Mouse (Mus musculus) neural tube, embryonic 13.5 days (tissue): ENCODE data around the gene Rab2b. TPM values are rescaled to one million over a fixed set of nuclear protein-coding genes. Genes with fewer than 3 reads are reported as not detected.

Source experiments
- ATAC-seq: fragments of 200-750 bp; cut with Nextera tagmentation; 2 replicates; pipeline ENCODE4 v1.8.0; 2017; ENCODE audit warnings: low read depth, mild to moderate bottlenecking, moderate TSS enrichment, moderate library complexity
- H3K27ac ChIP-seq: fragments of 300-500 bp; sonication (generic); replicated peaks from 2 replicates; pipeline ENCODE4 v1.5.1; 2015; ENCODE audit warnings: moderate library complexity, mild to moderate bottlenecking, inconsistent platforms
- H3K27me3 ChIP-seq: fragments of 300-500 bp; sonication (generic); 2 replicates; pipeline ENCODE4 v1.6.1; 2015; ENCODE audit warnings: mild to moderate bottlenecking, inconsistent platforms
- H3K36me3 ChIP-seq: fragments of 300-500 bp; sonication (generic); 2 replicates; pipeline ENCODE4 v1.6.1; 2015; ENCODE audit warnings: mild to moderate bottlenecking, inconsistent platforms
- H3K4me1 ChIP-seq: fragments of 300-500 bp; sonication (generic); replicated peaks from 2 replicates; pipeline ENCODE4 v1.6.1; 2015; ENCODE audit warnings: inconsistent platforms
- H3K4me2 ChIP-seq: fragments of 300-500 bp; sonication (generic); 2 replicates; pipeline ENCODE4 v1.6.1; 2015; ENCODE audit warnings: inconsistent platforms, mild to moderate bottlenecking, moderate library complexity
- H3K4me3 ChIP-seq: fragments of 300-500 bp; sonication (generic); 2 replicates; pipeline ENCODE4 v1.5.1; 2015; ENCODE audit warnings: mild to moderate bottlenecking, inconsistent platforms
- H3K9ac ChIP-seq: fragments of 300-500 bp; sonication (generic); 2 replicates; pipeline ENCODE4 v1.6.1; 2015; ENCODE audit warnings: moderate library complexity, mild to moderate bottlenecking, inconsistent platforms
- H3K9me3 ChIP-seq: fragments of 300-500 bp; sonication (generic); 2 replicates; pipeline ENCODE4 v1.6.1; 2016; ENCODE audit warnings: inconsistent platforms
- WGBS: fragments of 180-500 bp; shearing (Covaris S2); methylation state at CpG from one replicate; pipeline ENCODE4 v1.1.7; 2015; 5-methylcytosine and 5-hydroxymethylcytosine counted together
- polyA plus RNA-seq: library from polyadenylated mRNA; unstranded; fragments of >200 nt; fragmentation: Nextera tagmentation; extraction: Ambion mirVana; gene quantifications from 2 replicates; pipeline ENCODE4 v1.2.1, GENCODE M21; 2015

Rab2b gene
- 57.2 and 64.7 TPM in 2 replicates for polyA plus RNA-seq

DNA sequence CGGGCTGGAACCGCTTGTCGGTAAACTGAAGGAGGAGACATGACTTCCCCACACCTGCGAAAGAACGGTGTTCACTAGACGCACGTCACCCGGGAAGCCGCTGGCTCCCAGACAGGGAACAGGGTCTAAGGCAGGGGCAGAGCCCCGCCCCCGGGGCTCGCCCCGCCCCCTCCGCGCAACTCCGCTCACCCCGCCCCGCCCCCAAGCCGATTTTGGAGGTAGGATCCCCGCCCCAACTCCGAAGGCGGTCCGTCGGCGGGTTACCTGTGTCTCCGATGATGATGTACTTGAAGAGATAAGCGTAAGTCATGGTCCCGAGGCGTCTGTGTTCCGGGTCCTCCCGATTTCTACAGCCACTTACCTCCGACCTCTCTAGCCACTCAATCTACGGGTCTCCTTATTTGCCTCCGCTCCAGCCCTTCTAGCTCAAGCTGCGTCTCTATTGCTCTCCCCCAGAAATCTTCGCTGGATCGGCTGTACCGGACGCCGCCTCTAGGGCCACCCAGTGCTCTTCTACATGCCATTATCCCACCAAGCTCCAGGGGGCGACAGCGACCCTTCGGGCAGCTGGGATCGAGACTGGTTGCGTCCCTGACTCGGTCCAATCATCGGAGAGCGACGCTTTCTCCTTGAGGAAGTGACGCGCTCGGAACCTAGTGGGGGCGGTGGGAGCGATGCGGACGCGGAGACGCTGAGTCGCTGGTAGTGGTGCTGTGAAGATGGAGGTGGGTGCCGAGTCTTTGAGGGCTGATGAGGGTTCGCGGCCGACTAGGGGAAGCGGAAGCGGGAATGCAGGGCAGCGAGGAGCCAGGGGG is at the start of gene Rab2b, which contains the start of gene Tox4:
TSS of gene Rab2b (minus strand) at position 614 of the 815 bp plus-strand sequence.
TSS of gene Tox4 (plus strand) at position 215 of the 815 bp plus-strand sequence.
- peak within 1 kb of the TSS; percentile 68 for H3K4me2 ChIP-seq
- no peaks in the 10 kb centered on the region for H3K9me3 ChIP-seq
- H3K4me3 ChIP-seq = peak within 1 kb of the TSS; percentile 76
- H3K9ac ChIP-seq = peak within 1 kb of the TSS; percentile 91
- peak within 1 kb of the TSS; percentile 88 for H3K27ac ChIP-seq
- no peaks in the 10 kb centered on the region for H3K27me3 ChIP-seq
- H3K36me3 ChIP-seq = peaks cover 17% of the 10 kb centered on the region
- peak; percentile 99 for ATAC-seq
- peaks cover 19% of the 10 kb centered on the region for H3K4me1 ChIP-seq
- under 1% methylated on average over 66 of the region's 66 CpGs for WGBS

DNA sequence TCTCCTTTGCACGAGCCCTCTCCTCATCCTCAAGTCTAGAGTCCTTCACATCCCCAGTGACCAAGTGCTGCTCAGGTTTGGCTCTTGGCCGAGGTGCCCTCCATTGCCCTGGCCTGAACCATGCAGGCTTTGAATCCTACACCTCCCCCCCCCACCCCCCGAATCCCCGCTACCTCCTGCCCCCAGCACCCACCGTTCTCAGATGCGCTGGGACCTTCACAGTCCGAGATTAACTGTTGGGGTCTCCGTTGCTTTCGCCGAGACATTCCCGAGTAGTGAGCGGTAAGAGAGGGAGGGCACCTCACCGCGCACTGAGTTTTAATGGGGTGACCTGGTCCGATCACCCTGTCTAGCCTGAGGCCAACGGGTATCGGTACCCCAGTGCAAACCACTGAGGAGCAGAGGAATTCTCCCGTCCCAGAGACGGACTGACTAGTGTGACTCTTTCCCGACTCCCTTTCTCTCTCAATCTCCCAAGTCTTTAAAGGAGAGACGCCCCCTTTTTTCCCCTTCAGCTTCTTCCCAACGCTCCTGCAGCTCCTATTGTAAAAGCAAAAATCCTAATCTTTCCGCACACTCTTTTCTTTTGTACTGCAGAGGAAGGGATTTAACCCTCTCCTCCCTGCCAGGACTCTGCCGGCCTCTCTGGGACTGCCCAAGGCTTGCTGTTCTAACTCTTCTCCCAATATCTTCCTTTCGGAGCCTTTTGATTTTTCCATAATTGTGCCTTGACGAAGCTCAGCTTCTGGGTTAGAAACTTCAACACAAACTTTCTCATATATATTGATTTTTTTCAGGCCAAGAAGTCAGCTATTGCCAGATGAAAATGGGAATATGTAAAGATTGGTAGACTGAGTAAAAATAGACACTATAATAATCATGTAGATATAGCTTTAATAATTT is 48.8 kb upstream of the Rab2b start, which contains the start of gene Sall2:
TSS of gene Sall2 (minus strand) at position 853 of the 903 bp plus-strand sequence.
- no peaks in the 10 kb centered on the region for H3K9me3 ChIP-seq
- H3K36me3 ChIP-seq = no peaks in the 10 kb centered on the region
- H3K4me1 ChIP-seq = peaks cover 36% of the 10 kb centered on the region

DNA sequence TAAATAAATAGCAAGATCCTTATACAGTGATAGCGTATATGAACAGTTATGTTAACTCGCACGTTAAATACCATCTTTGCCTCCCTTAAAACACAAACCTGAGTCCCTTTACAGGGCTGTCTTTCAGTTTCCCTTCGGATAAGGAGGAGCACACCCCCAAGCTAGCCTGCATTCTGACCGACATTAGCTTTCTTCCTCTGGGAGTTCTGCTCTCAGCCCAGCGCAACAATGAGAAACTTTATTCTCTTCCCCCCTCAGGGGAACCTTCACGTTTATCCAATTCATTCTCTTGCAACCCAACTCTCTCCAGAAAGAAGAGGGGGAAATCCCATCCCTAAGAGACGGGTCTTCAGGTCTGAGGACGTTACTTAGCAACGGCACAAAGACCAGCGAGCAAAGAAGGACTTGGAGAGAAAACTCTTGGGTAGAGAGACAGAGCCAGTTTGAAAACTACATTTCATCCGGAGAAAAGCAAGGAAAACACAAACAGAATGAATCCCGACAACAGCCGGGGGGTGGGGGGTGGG is 48.1 kb upstream of the Rab2b start:
- Histone ChIP-seq H3K27me3 (no peaks in the 10 kb centered on the region), H3K9me3 (no peaks in the 10 kb centered on the region), H3K27ac (peak overlapping the region; percentile 86), H3K36me3 (no peaks in the 10 kb centered on the region), H3K4me2 (peak overlapping the region; percentile 86), H3K4me1 (peaks cover 36% of the 10 kb centered on the region), H3K9ac (peak overlapping the region; percentile 67), H3K4me3 (peak overlapping the region; percentile 50)
- under 1% methylated on average over 14 of the region's 14 CpGs for WGBS
- peak; percentile 79 for ATAC-seq

More for the DNA sequence above, 48.8 kb upstream of the Rab2b start, which contains the start of gene Sall2:
- ATAC-seq = peak; percentile 81
- Histone ChIP-seq H3K27me3 (no peaks in the 10 kb centered on the region), H3K27ac (peak within 1 kb of the TSS; percentile 86), H3K9ac (peak within 1 kb of the TSS; percentile 67), H3K4me3 (peak within 1 kb of the TSS; percentile 50), H3K4me2 (peak within 1 kb of the TSS; percentile 86)
- under 1% methylated on average over 26 of the region's 26 CpGs for WGBS

DNA sequence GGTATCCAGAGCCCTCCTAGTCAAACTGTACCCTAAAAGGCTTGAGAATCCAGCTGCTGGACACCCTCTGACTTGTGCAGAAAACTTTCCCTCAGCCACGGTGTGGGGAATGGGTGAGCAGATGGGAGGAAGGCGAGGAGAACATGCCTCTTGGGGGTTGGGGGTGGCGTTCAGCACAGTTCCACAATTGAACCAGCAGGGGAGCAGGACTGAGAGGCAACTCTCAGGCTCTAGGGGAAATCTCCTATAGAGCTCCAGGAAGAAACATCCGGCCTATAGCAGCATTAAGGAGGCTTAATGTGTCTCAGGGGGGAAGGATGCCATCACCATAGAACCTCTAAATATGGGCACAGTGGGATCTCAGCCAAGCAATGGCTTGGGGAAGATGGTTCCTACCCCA is 46.5 kb upstream of the Rab2b start:
- 4% methylated on average over 4 of the region's 4 CpGs for WGBS
- Histone ChIP-seq H3K36me3 (no peaks in the 10 kb centered on the region), H3K9ac (peak overlapping the region; percentile 38; the same call in 1 of the 2 replicates), H3K4me2 (peak overlapping the region; percentile 86), H3K27ac (peak overlapping the region; percentile 55; the same call in 1 of the 2 replicates), H3K27me3 (no peaks in the 10 kb centered on the region), H3K4me1 (peaks cover 35% of the 10 kb centered on the region), H3K4me3 (peak overlapping the region; percentile 50), H3K9me3 (no peaks in the 10 kb centered on the region)
- peak; percentile 32; the same call in 1 of the 2 replicates for ATAC-seq

DNA sequence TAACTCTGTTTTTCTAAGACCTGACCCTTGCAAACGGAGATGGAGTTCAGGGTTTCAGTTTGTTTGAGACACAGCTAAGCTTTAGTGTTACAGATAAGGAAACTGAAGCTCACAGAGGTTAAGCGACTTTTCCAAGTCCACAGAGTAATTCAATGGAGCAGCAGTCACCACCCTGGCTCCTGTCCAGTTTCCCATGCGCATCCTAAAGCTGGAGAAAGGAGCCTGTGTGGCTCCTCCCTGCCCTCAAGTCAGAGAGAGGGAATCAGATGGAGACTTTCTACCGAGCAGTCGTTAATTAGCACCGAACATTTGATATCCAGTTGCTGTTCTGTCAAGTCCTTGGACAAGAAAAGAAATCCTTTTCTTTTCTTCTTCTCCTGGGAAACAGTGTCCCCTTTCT is 40.0 kb upstream of the Rab2b start:
- Histone ChIP-seq H3K4me3 (no peak overlapping the region), H3K27ac (peak overlapping the region; percentile 0; the same call in 1 of the 2 replicates), H3K4me2 (no peak overlapping the region), H3K9ac (no peak overlapping the region), H3K4me1 (peaks cover 20% of the 10 kb centered on the region), H3K36me3 (peaks cover 6% of the 10 kb centered on the region), H3K27me3 (no peaks in the 10 kb centered on the region), H3K9me3 (no peaks in the 10 kb centered on the region)
- ATAC-seq = no peak
- WGBS = 50% methylated on average over 6 of the region's 6 CpGs

DNA sequence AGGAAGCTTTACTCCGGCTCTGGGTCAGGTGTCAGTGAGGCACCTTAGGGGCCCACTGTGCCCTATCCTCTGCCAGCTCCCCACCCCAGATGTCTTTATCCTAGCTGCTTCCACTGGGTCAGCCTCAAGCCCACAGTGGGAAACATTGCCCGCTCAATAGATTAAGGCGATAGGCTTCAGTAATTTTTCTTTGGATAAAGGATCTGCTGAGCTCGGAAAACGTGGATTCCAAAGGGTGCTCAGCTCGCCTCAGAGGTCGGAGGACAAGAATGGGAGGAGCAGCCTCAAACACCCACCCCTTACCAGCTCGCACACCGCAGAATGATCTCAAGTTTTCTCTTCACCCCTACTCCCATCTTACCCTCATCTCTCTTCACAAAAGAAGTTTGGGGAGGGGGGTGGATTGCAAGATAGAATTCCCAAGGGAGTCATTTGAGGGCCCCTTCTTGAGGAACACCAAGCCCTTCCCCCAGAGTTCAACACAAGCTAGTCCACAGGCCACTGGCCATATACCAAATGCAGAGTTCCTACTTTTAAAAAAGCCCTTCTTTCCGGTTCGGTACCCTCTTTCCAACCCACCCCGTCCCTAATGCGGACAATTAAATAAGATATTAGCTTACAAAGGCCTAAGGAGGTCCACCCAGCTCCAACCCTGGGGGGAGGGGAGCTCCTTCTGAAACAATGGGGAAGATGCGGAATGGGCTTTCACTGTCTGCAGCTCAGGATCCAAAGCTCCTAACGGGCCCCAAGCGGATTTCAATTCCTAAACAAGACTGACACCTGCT is 37.3 kb upstream of the Rab2b start:
- no peaks in the 10 kb centered on the region for H3K27me3 ChIP-seq
- H3K27ac ChIP-seq = peak overlapping the region; percentile 97
- peaks cover 33% of the 10 kb centered on the region for H3K36me3 ChIP-seq
- H3K4me3 ChIP-seq = peak overlapping the region; percentile 78
- H3K4me2 ChIP-seq = peak overlapping the region; percentile 74
- WGBS = 1% methylated on average over 16 of the region's 16 CpGs
- peaks cover 47% of the 10 kb centered on the region for H3K4me1 ChIP-seq
- peak; percentile 79 for ATAC-seq
- peak overlapping the region; percentile 97 for H3K9ac ChIP-seq
- H3K9me3 ChIP-seq = no peaks in the 10 kb centered on the region

DNA sequence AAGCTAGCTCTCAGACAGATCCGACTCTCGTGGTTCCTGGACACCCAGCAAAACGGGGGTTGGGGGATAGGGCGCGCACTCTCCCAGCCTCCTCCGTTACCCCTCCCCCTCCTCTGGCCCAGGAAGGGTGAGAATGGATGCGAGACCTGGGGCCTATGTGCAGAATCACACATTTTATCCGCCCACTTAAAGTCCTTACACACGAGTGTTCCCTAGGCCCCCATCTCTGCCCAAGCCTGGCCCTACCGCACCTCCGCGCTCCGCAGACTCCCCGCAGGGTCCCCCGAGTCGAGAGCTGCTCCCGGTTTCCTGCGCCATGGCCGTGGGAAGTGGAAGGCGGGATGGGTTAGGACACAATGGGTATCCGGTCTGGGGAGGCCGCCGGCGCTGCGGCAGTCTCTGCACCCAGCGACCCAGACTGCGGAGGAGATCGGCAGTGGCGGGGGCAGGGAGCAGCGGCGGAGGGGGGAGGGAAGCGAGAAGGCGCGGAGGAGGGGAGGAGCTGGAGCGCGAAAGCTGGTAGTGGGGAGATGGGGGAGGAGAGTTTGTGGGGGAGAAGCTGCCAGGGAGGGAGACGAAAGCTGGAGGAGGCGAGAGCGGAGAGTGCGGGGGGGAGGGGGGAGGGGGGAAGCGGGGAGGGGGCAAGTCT is 36.6 kb upstream of the Rab2b start:
- peak overlapping the region; percentile 78 for H3K4me3 ChIP-seq
- ATAC-seq = peak; percentile 90
- H3K9me3 ChIP-seq = no peaks in the 10 kb centered on the region
- peaks cover 54% of the 10 kb centered on the region for H3K4me1 ChIP-seq
- H3K27me3 ChIP-seq = no peaks in the 10 kb centered on the region
- H3K27ac ChIP-seq = peak overlapping the region; percentile 97
- H3K4me2 ChIP-seq = peak overlapping the region; percentile 74
- peak overlapping the region; percentile 97 for H3K9ac ChIP-seq
- under 1% methylated on average over 30 of the region's 41 CpGs for WGBS
- H3K36me3 ChIP-seq = peaks cover 41% of the 10 kb centered on the region

DNA sequence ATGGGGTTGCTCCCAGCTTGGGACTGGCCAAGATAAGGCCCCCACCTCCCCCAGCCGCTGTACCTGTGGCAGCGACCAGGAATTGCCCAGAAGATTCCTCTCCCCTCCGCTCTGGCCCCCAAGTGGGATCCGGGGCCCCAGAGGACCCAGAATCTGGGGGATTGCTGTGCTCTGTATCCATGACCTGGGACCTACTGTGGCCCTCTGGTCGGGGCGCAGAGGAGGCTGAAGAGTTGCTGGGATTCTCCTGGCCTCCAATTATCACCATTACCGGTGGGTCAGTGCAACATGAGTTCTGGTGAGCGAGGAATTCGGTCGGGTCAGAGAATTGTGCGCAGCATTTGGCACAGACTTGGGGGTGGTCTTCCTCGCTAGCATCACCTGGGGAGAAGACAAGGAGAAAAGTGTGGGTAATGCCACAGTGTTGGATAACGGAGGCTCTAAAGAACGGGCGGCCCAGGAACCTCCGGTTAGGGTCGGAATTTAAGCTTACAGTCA is 36.0 kb upstream of the Rab2b start:
- ATAC-seq = peak; percentile 19
- H3K27me3 ChIP-seq = no peaks in the 10 kb centered on the region
- H3K4me1 ChIP-seq = peaks cover 60% of the 10 kb centered on the region
- H3K4me3 ChIP-seq = peak overlapping the region; percentile 78
- H3K36me3 ChIP-seq = peaks cover 46% of the 10 kb centered on the region
- peak overlapping the region; percentile 74 for H3K4me2 ChIP-seq
- H3K9ac ChIP-seq = peak overlapping the region; percentile 97
- H3K9me3 ChIP-seq = no peaks in the 10 kb centered on the region
- 5% methylated on average over 17 of the region's 17 CpGs for WGBS
- H3K27ac ChIP-seq = peak overlapping the region; percentile 97

DNA sequence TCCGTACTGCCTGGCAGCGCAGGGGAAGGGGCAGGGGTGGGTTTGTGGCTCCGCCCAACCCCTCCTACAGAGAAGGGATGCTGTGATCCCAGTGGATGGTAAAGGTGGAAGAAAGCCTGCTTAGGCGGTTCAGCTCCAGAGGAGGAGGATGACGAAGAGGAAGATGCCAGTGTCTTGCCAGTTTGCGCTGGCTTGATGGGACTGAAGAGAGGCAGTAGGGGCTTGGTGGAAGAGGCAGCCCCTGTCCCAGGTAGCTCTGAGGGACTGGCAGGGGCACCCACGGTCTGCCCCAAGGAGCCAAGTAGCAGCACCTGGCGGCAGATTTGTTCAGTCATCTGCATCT is 35.4 kb upstream of the Rab2b start:
- WGBS = 40% methylated on average over 8 of the region's 8 CpGs
- peaks cover 50% of the 10 kb centered on the region for H3K36me3 ChIP-seq
- H3K27ac ChIP-seq = peak overlapping the region; percentile 97

DNA sequence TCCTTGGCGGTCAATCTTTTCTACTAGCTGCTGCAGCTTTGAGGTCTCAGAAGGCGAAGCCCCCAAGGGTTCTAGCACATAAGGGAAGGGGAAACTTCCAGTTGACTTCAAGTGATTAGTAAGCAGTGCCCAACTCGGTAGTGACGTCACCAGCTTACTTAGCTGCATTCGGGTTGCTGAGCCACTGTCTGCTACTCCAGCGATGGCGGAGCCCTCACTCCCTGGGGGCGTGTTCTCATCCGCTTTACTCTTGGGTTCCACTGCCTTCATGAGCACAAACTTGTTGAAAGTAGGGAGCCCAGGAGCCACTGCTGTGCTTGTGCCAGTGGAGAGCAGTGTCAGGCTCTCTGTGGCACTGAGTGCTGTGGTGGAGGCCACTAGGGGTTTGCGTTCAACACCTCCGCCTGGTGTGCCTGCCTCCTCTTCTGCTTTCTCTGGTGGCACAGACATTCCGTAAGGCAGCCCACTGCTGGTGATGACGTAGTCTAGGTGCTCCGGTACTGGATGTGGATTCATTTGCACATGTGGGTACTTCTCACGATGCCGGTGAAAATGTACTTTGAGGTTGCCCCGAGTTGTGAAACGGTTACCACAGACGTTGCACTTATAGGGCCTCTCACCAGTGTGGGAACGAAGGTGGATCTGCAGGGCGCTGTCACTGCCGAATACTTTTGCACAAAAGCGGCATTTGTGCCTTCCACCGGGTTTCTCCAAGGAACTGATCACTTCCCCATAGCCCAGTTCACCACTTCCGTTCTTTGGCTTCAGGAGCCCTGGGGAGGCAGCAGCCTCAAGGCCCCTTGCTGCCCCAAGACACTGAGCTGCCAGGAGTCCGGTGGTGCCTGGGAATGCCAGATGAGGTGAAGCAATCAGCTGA is 34.8 kb upstream of the Rab2b start:
- H3K36me3 ChIP-seq = peaks cover 56% of the 10 kb centered on the region
- H3K9me3 ChIP-seq = no peaks in the 10 kb centered on the region
- no peaks in the 10 kb centered on the region for H3K27me3 ChIP-seq
- H3K9ac ChIP-seq = peak overlapping the region; percentile 97
- H3K4me2 ChIP-seq = peak overlapping the region; percentile 74
- 88% methylated on average over 26 of the region's 26 CpGs for WGBS
- peak overlapping the region; percentile 97 for H3K27ac ChIP-seq
- H3K4me1 ChIP-seq = peaks cover 60% of the 10 kb centered on the region
- no peak for ATAC-seq
- H3K4me3 ChIP-seq = peak overlapping the region; percentile 78

More for the DNA sequence above, 35.4 kb upstream of the Rab2b start:
- no peak for ATAC-seq
- Histone ChIP-seq H3K9me3 (no peaks in the 10 kb centered on the region), H3K4me2 (peak overlapping the region; percentile 74), H3K9ac (peak overlapping the region; percentile 97), H3K27me3 (no peaks in the 10 kb centered on the region), H3K4me3 (peak overlapping the region; percentile 78), H3K4me1 (peaks cover 60% of the 10 kb centered on the region)
